Mouse (Mus musculus) intestine, embryonic 16.5 days (tissue): ENCODE results near the gene Bcl2l11. TPM values are rescaled to one million over a fixed set of nuclear protein-coding genes. Genes with fewer than 3 reads are reported as not detected.
A peak's percentile ranks its signal among the peaks of the same experiment; 100 is the strongest.

ENCODE experiments used
- ATAC-seq: fragments of 200-750 bp; cut with Nextera tagmentation; 2 replicates; pipeline ENCODE4 v1.8.0; 2017; ENCODE audit warnings: moderate TSS enrichment, moderate library complexity
- H3K27ac ChIP-seq: fragments of 300-500 bp; sonication (generic); 2 replicates; pipeline ENCODE4 v1.5.1; 2014; ENCODE audit warnings: mild to moderate bottlenecking, low read length
- H3K27me3 ChIP-seq: fragments of 300-500 bp; sonication (generic); replicated peaks from 2 replicates; pipeline ENCODE4 v1.6.1; 2014; ENCODE audit warnings: low read length, control low read depth, mixed read lengths; ENCODE audit not compliant: control insufficient read depth, insufficient read depth
- H3K36me3 ChIP-seq: fragments of 300-500 bp; sonication (generic); 2 replicates; pipeline ENCODE4 v1.6.1; 2014; ENCODE audit warnings: low read length, control low read depth; ENCODE audit not compliant: control insufficient read depth, insufficient read depth
- H3K4me1 ChIP-seq: fragments of 300-500 bp; sonication (generic); 2 replicates; pipeline ENCODE4 v1.6.1; 2014; ENCODE audit warnings: low read length, control low read depth, mixed read lengths; ENCODE audit not compliant: control insufficient read depth, insufficient read depth
- H3K4me2 ChIP-seq: fragments of 300-500 bp; sonication (generic); 2 replicates; pipeline ENCODE4 v1.6.1; 2014; ENCODE audit warnings: low read depth, low read length, control low read depth
- H3K4me3 ChIP-seq: fragments of 300-500 bp; sonication (generic); 2 replicates; pipeline ENCODE4 v1.5.1; 2014; ENCODE audit warnings: mild to moderate bottlenecking, low read length
- H3K9ac ChIP-seq: fragments of 300-500 bp; sonication (generic); 2 replicates; pipeline ENCODE4 v1.6.1; 2014; ENCODE audit warnings: low read depth, low read length
- H3K9me3 ChIP-seq: fragments of 300-500 bp; sonication (generic); 2 replicates; pipeline ENCODE4 v1.6.1; 2016; ENCODE audit warnings: low read length, control low read depth; ENCODE audit not compliant: control insufficient read depth
- WGBS: fragments of 180-500 bp; shearing (Covaris S2); extraction: QIAGEN DNeasy Blood & Tissue Kit; methylation state at CpG from one replicate; pipeline ENCODE4 v1.1.7; 2014; 5-methylcytosine and 5-hydroxymethylcytosine counted together
- polyA plus RNA-seq: library from polyadenylated mRNA; unstranded; fragments of >200 nt; fragmentation: Nextera tagmentation; extraction: Ambion mirVana; gene quantifications from 2 replicates; pipeline ENCODE4 v1.2.1, GENCODE M21; 2015

The Bcl2l11 gene
- polyA plus RNA-seq, 1 experiment from 2014 or later, result 10.6 TPM

DNA sequence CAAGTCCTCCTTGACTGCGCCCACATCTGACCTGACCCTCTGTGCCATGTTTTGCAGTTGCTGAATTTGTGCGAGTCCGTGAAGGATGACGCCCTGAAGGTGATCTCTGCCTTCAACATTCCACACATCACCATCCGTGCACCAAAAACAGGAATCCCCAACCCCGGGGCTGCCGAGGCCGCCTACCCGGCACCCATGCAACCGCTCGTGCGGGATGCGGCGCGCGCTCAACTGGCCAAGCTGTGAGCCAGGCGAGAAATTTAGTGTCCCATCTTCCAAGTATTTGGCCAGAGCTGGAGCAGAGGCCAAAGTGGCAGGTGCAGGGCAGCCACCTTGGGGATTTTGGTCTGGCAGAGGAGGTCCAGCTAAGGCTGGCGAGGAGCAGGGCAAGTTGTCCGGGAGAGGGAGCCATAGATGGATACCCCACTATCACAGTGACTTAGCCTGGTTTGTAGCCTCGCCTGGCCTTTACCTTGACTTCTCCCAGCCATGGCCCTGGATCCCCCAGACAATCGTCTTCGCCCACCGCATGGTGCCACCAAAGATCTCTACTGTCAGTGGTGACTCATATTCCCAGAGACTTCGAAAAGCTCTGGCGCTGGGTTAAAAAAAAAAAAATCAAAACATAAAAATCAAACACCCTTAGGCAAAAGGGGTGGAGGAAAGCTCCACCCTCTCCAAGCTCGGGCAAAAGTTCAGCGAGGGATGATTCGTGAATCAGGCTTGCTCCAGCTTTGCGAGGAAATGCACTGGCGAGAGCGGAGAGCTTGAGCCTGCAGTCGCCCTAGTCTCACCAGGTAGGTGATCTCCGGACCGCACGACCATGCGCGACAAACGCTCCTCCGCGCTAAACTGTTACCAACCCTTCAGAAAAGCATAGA, 2.7 kb upstream of the Bcl2l11 start:
- Histone ChIP-seq H3K9me3 (no peaks in the 10 kb centered on the region), H3K27me3 (peaks cover 13% of the 10 kb centered on the region; the same call in 1 of the 2 replicates), H3K4me2 (peak overlapping the region; percentile 99), H3K4me3 (peak overlapping the region; percentile 34), H3K36me3 (no peaks in the 10 kb centered on the region), H3K9ac (peak overlapping the region; percentile 50; the same call in 1 of the 2 replicates), H3K4me1 (peaks cover 26% of the 10 kb centered on the region), H3K27ac (no peak overlapping the region)
- ATAC-seq, result no peak
- WGBS, result 4% methylated on average over 40 of the region's 40 CpGs

DNA sequence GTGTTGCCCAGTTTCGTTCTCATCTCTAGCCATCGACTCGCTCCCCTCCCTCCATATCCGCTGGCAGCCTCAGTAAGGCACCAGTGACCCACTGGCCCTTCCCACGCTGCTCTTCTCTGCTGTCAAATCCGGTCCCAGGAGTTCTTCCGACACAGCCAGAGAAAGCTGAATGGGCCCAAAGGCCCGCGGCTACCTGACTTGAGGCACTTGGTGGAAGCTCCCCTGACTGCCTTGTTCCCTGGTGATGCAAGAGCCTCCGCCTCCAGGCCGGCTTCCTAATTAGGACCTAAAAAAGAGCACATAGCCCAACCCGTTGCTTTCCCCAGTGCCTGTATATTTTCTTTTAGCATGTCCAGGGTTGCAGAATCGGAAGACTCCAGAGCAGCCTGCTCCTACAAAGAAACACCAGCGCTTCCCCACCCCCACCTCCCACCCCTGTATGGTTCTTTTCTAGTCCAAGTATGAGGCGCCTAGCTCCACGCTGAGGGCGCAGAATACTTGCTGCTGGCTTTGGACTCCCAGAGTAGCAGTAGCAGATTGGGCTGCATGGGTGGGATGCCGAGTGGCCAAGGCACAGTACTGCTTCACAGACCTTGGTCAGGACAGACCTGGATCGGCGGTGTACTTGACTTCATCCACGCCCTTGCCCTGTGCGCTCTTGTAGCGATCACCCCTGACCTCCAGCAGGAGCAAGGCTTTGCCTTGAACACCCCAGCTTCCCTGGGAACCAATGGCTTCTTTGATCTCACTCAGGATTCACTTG, 1.7 kb upstream of the Bcl2l11 start:
- Histone ChIP-seq H3K27me3 (peaks cover 13% of the 10 kb centered on the region; the same call in 1 of the 2 replicates), H3K4me3 (peak overlapping the region; percentile 34), H3K4me1 (peaks cover 31% of the 10 kb centered on the region), H3K36me3 (no peaks in the 10 kb centered on the region), H3K27ac (no peak overlapping the region), H3K4me2 (peak overlapping the region; percentile 99), H3K9ac (no peak overlapping the region; the same call in 1 of the 2 replicates), H3K9me3 (no peaks in the 10 kb centered on the region)
- WGBS, result 15% methylated on average over 23 of the region's 23 CpGs
- ATAC-seq, result no peak

DNA sequence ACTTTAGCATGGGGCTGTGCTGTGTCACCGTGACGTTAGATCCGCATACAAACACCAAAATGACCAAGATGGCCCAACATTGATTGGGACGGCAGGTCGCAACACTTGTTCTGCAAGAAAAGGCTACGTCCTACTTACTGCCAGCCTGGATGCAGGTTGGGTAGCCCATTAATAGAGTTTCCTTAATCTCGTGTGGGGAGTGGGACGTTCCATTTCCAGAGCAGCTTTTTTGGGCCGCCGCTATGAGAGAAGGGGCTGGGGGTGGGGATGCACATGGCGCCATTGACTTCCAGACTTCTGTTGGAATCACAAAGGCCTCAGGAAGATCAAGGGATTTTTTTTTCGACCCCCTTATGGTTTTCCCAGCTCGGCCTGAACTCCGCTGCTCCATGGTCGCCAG, 1.1 kb upstream of the Bcl2l11 start:
- Histone ChIP-seq H3K9me3 (no peaks in the 10 kb centered on the region), H3K36me3 (no peaks in the 10 kb centered on the region), H3K27ac (no peak overlapping the region), H3K4me1 (peaks cover 31% of the 10 kb centered on the region), H3K27me3 (peaks cover 13% of the 10 kb centered on the region; the same call in 1 of the 2 replicates), H3K9ac (no peak overlapping the region), H3K4me3 (peak overlapping the region; percentile 80), H3K4me2 (peak overlapping the region; percentile 99)
- ATAC-seq, result no peak
- WGBS, result 21% methylated on average over 15 of the region's 15 CpGs

DNA sequence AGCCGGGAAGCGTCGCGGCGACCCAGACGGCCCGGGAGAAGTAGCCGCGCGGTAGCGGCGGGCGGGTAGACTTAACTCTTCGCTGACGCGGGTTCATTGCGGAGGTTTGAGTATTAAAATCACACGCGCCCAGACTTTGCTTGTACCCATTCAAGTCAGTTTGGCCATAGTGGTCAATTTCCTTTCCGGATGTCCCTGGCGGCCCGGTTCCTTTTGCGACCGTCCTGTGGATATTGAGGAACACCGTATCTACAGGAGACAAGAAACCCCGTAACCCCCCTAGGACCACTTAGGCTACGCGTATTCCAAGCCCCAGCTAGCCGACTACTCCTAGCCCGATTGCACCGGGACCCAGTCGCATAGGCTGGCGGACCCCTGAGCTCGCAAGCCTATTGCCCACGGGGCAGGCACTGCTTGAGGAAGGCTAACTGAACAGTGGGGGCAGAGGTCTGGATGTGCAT, 783 bp downstream of the Bcl2l11 start:
- peak overlapping the region; percentile 99 for H3K4me2 ChIP-seq
- peak overlapping the region; percentile 77 for H3K27ac ChIP-seq
- no peak; the same call in 1 of the 2 replicates for ATAC-seq
- no peaks in the 10 kb centered on the region for H3K9me3 ChIP-seq
- H3K9ac ChIP-seq, result peak overlapping the region; percentile 80
- no peaks in the 10 kb centered on the region; the same call in none of the 2 replicates for H3K36me3 ChIP-seq
- peaks cover 13% of the 10 kb centered on the region; the same call in 1 of the 2 replicates for H3K27me3 ChIP-seq
- peak overlapping the region; percentile 80 for H3K4me3 ChIP-seq
- WGBS, result under 1% methylated on average over 35 of the region's 35 CpGs
- peaks cover 31% of the 10 kb centered on the region for H3K4me1 ChIP-seq

DNA sequence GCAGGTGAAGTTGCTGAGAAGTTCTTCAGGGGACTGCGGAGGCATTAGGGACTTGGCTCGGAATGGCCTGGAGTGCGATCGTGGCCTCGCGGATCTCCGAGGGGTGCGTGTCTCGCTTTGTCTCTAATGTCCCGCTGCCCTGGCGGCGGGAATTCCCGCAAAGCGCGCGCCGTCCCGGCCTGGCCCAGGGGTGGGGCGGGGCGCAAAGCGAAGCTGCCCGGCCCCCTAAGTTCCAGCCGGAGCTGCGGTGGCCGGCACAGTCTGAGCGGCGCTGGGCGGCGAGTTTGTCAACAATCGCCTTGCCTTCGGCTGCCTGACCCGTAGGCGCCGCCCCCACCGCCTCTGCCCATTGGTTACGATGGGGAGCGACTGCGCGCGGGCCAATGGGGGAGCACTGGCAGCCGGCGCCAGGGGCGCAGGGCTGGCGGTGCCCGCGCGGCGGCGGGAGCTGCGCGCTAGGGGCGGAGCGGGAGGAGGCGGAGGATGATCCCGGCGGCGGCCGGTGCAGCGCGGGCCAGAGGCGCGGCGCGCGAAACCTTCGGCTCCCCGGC, 1.4 kb downstream of the Bcl2l11 start:
- H3K27me3 ChIP-seq, result peaks cover 13% of the 10 kb centered on the region; the same call in 1 of the 2 replicates
- peak overlapping the region; percentile 99 for H3K4me2 ChIP-seq
- H3K4me3 ChIP-seq, result peak overlapping the region; percentile 80
- no peaks in the 10 kb centered on the region for H3K9me3 ChIP-seq
- under 1% methylated on average over 67 of the region's 67 CpGs for WGBS
- ATAC-seq, result peak; percentile 90
- H3K9ac ChIP-seq, result peak overlapping the region; percentile 80
- peak overlapping the region; percentile 86 for H3K27ac ChIP-seq
- H3K36me3 ChIP-seq, result no peaks in the 10 kb centered on the region; the same call in none of the 2 replicates
- H3K4me1 ChIP-seq, result peaks cover 31% of the 10 kb centered on the region

DNA sequence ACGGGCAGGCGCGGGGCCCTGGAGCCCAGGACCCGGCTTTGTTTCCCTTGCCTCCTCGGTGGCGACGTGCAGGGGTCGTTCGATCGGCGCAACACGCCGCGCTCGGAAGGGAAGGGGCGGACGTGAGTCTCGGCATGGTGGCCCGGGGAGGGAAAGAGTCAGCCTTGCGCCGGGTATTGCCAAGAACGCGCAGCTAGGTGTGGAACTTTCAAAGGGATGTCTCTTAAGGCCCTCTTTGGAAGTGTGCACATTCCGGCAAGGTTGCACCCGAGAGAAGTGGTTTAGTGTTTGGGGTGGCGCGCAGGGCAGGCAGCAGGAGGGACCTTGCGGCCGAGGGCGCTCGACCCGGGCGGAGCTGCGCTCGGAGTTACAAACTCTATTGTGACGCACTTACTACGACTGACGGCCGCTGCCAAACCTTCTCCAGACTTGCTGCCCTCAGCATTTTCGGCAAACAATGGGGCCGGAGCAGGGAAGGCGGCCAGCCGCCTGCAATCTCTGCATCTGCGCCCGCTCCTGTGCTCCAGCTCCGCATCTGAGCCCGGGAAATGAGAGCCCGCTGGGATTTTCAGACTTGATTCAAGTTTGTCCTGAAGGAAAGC, 2.0 kb downstream of the Bcl2l11 start:
- Histone ChIP-seq H3K9ac (peak overlapping the region; percentile 80), H3K4me1 (peaks cover 28% of the 10 kb centered on the region), H3K4me2 (peak overlapping the region; percentile 99), H3K9me3 (no peaks in the 10 kb centered on the region), H3K36me3 (no peaks in the 10 kb centered on the region; the same call in none of the 2 replicates), H3K27me3 (peaks cover 10% of the 10 kb centered on the region; the same call in 1 of the 2 replicates), H3K4me3 (peak overlapping the region; percentile 80), H3K27ac (peak overlapping the region; percentile 86)
- peak; percentile 45 for ATAC-seq
- WGBS, result under 1% methylated on average over 48 of the region's 48 CpGs

DNA sequence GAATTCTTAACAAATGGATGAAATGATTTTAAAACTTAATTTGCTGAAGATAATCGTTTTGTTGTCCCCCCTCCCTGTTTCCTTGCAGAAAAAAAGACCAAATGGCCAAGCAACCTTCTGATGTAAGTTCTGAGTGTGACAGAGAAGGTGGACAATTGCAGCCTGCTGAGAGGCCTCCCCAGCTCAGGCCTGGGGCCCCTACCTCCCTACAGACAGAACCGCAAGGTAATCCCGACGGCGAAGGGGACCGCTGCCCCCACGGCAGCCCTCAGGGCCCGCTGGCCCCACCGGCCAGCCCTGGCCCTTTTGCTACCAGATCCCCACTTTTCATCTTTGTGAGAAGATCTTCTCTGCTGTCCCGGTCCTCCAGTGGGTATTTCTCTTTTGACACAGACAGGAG, 2.7 kb downstream of the Bcl2l11 start:
- Histone ChIP-seq H3K4me1 (peaks cover 20% of the 10 kb centered on the region), H3K27ac (no peak overlapping the region), H3K9me3 (no peaks in the 10 kb centered on the region), H3K27me3 (peaks cover 7% of the 10 kb centered on the region; the same call in 1 of the 2 replicates), H3K4me3 (peak overlapping the region; percentile 80), H3K9ac (peak overlapping the region; percentile 80), H3K4me2 (peak overlapping the region; percentile 99), H3K36me3 (no peaks in the 10 kb centered on the region; the same call in none of the 2 replicates)
- ATAC-seq, result no peak
- WGBS, result 38% methylated on average over 10 of the region's 10 CpGs

DNA sequence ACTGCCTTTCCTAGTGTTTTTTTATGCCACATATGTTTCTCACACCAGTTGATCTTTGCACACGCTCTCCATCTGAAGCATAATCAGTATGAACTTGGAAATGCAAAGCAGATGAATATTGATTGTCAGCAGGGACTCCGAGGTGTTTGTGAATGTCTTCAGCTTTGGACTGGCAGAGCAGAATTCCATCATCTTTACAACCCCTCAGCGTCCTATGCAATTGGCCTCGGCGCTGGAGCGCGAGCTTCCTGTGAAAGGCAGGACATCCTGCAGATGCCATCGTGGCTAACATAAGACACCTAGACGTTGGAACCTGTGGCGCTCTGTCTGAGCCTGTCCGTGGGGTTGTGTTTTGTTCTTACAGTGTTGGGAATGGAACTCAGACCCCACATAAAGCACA, 5.7 kb downstream of the Bcl2l11 start:
- 88% methylated on average over 11 of the region's 11 CpGs for WGBS
- H3K36me3 ChIP-seq, result no peaks in the 10 kb centered on the region; the same call in none of the 2 replicates
- ATAC-seq, result no peak

More for the DNA sequence above, 5.7 kb downstream of the Bcl2l11 start:
- Histone ChIP-seq H3K4me3 (no peak overlapping the region), H3K9me3 (no peaks in the 10 kb centered on the region), H3K4me2 (no peak overlapping the region), H3K9ac (no peak overlapping the region), H3K27me3 (no peaks in the 10 kb centered on the region), H3K4me1 (peaks cover 5% of the 10 kb centered on the region), H3K27ac (no peak overlapping the region)
